Mouse (Mus musculus): ENCODE data around the gene Smc1b. TPM values are rescaled to one million over a fixed set of nuclear protein-coding genes. Genes with fewer than 3 reads are reported as not detected.

Smc1b gene
- total RNA-seq, 2 experiments from 2014 or later = 0.08 to 0.12 TPM

- no peak for DNase-seq (ENCODE audit: low spot score in 2 of 2)
- TF ChIP-seq CTCF (conservative IDR thresholded peaks at IDR 0.05) = no peak
- Histone ChIP-seq H3K27ac (no peak overlapping the region), H3K4me3 (no peak overlapping the region)
Measured at GRCm38 (mm10) chr15:85027740-85028139, 104.0 kb downstream of the Smc1b start.

- no peak overlapping the region for H3K27ac ChIP-seq
- TF ChIP-seq CTCF (conservative IDR thresholded peaks at IDR 0.05) = no peak
- no peak overlapping the region for H3K4me3 ChIP-seq
- DNase-seq (ENCODE audit: low spot score in 2 of 2) = no peak
Measured at GRCm38 (mm10) chr15:85026197-85026596, 105.6 kb downstream of the Smc1b start.

- no peak overlapping the region for H3K27ac ChIP-seq
- TF ChIP-seq CTCF (conservative IDR thresholded peaks at IDR 0.05) = no peak
- DNase-seq (ENCODE audit: low spot score in 2 of 2) = no peak
Measured at GRCm38 (mm10) chr15:85022211-85022610, 109.6 kb downstream of the Smc1b start.

GRCm38 (mm10) chr15:85016951-85017664 lies 114.7 kb downstream of the Smc1b start, which contains the start of gene Upk3a:
Gene Upk3a, plus strand, starts transcription at chr15:85017141.
- Histone ChIP-seq H3K27ac (0 out of 2 replicates have a peak within 1 kb of the TSS, but pooled peaks have one; percentile 18), H3K4me3 (no peak within 1 kb of the TSS)
- no peak for DNase-seq (ENCODE audit: low spot score in 2 of 2)
- TF ChIP-seq CTCF (conservative IDR thresholded peaks at IDR 0.05) = no peak

More at GRCm38 (mm10) chr15:85022211-85022610, 109.6 kb downstream of the Smc1b start:
- H3K4me3 ChIP-seq = no peak overlapping the region

- Histone ChIP-seq H3K27ac (no peak overlapping the region), H3K4me3 (no peak overlapping the region)
- TF ChIP-seq CTCF (conservative IDR thresholded peaks at IDR 0.05) = no peak
- peak in 1 of 2 experiments; percentile 67 for DNase-seq (ENCODE audit: low spot score in 2 of 2)
Measured at GRCm38 (mm10) chr15:85015771-85016170, 116.0 kb downstream of the Smc1b start.

Other genes with a start within 250 kb of the Smc1b start
- 1 to 10 TPM; 1.4 to 1.7 TPM for gene Gm29666, start 211.9 kb downstream of the Smc1b start, total RNA-seq (2021)
- gene Nup50, start 208.6 kb downstream of the Smc1b start, total RNA-seq (2021) = 10 to 100 TPM; 32.0 to 33.3 TPM
- 10 to 100 TPM; 85.0 to 95.0 TPM for gene 5031439G07Rik, start 143.4 kb downstream of the Smc1b start, total RNA-seq (2021)
- gene Upk3a, start 114.8 kb downstream of the Smc1b start, total RNA-seq (2021) = not detected
- gene Fam118a, start 103.0 kb downstream of the Smc1b start, total RNA-seq (2021) = 10 to 100 TPM; 26.9 to 35.9 TPM
- gene Ribc2, start 114 bp upstream of the Smc1b start, total RNA-seq (2021) = under 1 TPM; 0.44 to 0.49 TPM
- 10 to 100 TPM; 13.4 to 13.8 TPM for gene Fbln1, start 74.0 kb upstream of the Smc1b start, total RNA-seq (2021)
- 100 to 1,000 TPM; 290 to 297 TPM for gene Atxn10, start 204.3 kb upstream of the Smc1b start, total RNA-seq (2021)